Mouse (Mus musculus) liver, embryonic 14.5 days (tissue): Measurements from ENCODE around the gene Rbms1. TPM values are rescaled to one million over a fixed set of nuclear protein-coding genes. Genes with fewer than 3 reads are reported as not detected.

Experiments used
- ATAC-seq: fragments of 200-750 bp; cut with Nextera tagmentation; 2 replicates; pipeline ENCODE4 v1.8.0; 2017; ENCODE audit warnings: moderate number of reproducible peaks, mild to moderate bottlenecking, moderate library complexity; ENCODE audit not compliant: insufficient read depth
- DNase-seq, 3 experiments: peaks; one replicate each; pipeline ENCODE4 v3.0.0-alpha.2; 2012 to 2013; ENCODE audit warnings: low read depth in 3 of 3, low spot score in 3 of 3
- H3K27ac ChIP-seq: fragments of 300-500 bp; sonication (generic); 2 replicates; pipeline ENCODE4 v1.5.1; 2014; ENCODE audit warnings: moderate library complexity, mild to moderate bottlenecking, control low read depth, inconsistent platforms
- H3K27me3 ChIP-seq: fragments of 300-500 bp; sonication (generic); 2 replicates; pipeline ENCODE4 v1.6.1; 2014; ENCODE audit warnings: mild to moderate bottlenecking, low read length, moderate library complexity; ENCODE audit not compliant: control insufficient read depth, insufficient read depth
- H3K36me3 ChIP-seq: fragments of 300-500 bp; sonication (generic); replicated peaks from 2 replicates; pipeline ENCODE4 v1.6.1; 2014; ENCODE audit warnings: low read depth; ENCODE audit not compliant: control insufficient read depth, insufficient read depth
- H3K4me1 ChIP-seq, 2 experiments: fragments of 200-500 bp in 1 of 2; fragments of 300-500 bp in 1 of 2; sonication (generic) in 1 of 2; replicated peaks; 2 replicates each; pipeline ENCODE4 v1.6.1; 2012 to 2014; ENCODE audit warnings: antibody characterized with exemption in 1 of 2, inconsistent platforms in 1 of 2, low read length in 1 of 2; ENCODE audit not compliant: control insufficient read depth in 2 of 2, insufficient read depth in 2 of 2
- H3K4me2 ChIP-seq: fragments of 300-500 bp; sonication (generic); 2 replicates; pipeline ENCODE4 v1.6.1; 2014; ENCODE audit warnings: low read depth, mild to moderate bottlenecking, control low read depth, moderate library complexity
- H3K4me3 ChIP-seq, 2 experiments: fragments of 200-500 bp in 1 of 2; fragments of 300-500 bp in 1 of 2; sonication (generic) in 1 of 2; 2 replicates each; pipeline ENCODE4 v1.5.1; 2012 to 2014; ENCODE audit warnings: low read depth in 2 of 2, low read length in 2 of 2, mild to moderate bottlenecking in 2 of 2, control low read depth in 1 of 2, inconsistent platforms in 1 of 2, moderate library complexity in 1 of 2; ENCODE audit not compliant: insufficient read depth in 1 of 2
- H3K9ac ChIP-seq: fragments of 300-500 bp; sonication (generic); replicated peaks from 2 replicates; pipeline ENCODE4 v1.6.1; 2014; ENCODE audit warnings: mild to moderate bottlenecking, control low read depth, moderate library complexity
- H3K9me3 ChIP-seq: fragments of 300-500 bp; sonication (generic); 2 replicates; pipeline ENCODE4 v1.6.1; 2016; ENCODE audit warnings: low read length, mixed read lengths; ENCODE audit not compliant: control insufficient read depth
- CTCF ChIP-seq: IDR thresholded peaks from 2 replicates; pipeline ENCODE4 v1.5.1; 2016; ENCODE audit warnings: antibody characterized with exemption, low read depth, control low read depth
- EP300 ChIP-seq: IDR thresholded peaks from 2 replicates; pipeline ENCODE4 v1.6.1; 2016; ENCODE audit warnings: antibody characterized with exemption, low read depth
- WGBS: fragments of 180-500 bp; shearing (Covaris S2); extraction: QIAGEN DNeasy Blood & Tissue Kit; methylation state at CpG from one replicate; pipeline ENCODE4 v1.1.7; 2014; ENCODE audit not compliant: insufficient replicate concordance; 5-methylcytosine and 5-hydroxymethylcytosine counted together
- polyA plus RNA-seq, 2 experiments: library from polyadenylated mRNA; depleted of rRNA in 1 of 2; stranded (reverse) in 1 of 2; unstranded in 1 of 2; fragments of >200 nt; fragmentation: Nextera tagmentation in 1 of 2; extraction: Ambion mirVana in 1 of 2; gene quantifications; 2 replicates each; pipeline versions ENCODE4 v1.2.1 to v1.2.3; 2012 to 2014

The Rbms1 gene
- polyA plus RNA-seq, 2 experiments = 16.8 to 31.8 TPM

DNA sequence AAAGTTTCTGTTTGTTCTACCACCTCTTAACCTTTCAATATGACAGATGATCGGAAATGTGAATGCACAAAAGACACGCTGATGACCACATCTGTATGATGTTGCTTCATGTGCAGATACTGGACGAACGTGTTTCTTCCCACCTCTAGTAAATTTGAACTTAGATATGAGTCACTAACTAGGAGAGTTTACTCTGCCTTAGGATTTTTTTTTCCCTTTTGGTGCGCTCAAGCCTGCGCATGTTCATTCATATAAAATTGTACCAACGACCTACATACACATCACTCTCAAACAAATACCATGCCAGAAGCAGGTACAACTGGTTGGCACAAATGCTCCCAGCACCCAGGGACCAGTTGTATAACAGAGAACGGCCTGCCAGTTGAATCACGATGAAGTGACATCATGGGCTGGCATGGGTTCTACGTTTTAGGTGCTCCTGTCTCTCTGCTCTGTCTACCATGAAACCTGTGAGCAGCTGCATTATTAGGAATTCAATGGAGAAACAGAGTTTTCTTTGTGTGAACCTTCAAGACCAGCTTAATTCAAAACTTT, 134.0 kb downstream of the Rbms1 start:
- Histone ChIP-seq H3K27ac (no peak overlapping the region), H3K9me3 (no peaks in the 10 kb centered on the region), H3K4me2 (no peak overlapping the region), H3K4me1 (0 out of 4 replicates have a peak, but pooled peaks cover 0 to 2% of the 10 kb centered on the region in 2 experiments), H3K27me3 (no peaks in the 10 kb centered on the region), H3K36me3 (no peaks in the 10 kb centered on the region), H3K9ac (no peak overlapping the region), H3K4me3 (no peak overlapping the region)
- WGBS = 82% methylated on average over 10 of the region's 10 CpGs
- no peak for ATAC-seq
- TF ChIP-seq CTCF (no peak), EP300 (no peak)
- no peak for DNase-seq

DNA sequence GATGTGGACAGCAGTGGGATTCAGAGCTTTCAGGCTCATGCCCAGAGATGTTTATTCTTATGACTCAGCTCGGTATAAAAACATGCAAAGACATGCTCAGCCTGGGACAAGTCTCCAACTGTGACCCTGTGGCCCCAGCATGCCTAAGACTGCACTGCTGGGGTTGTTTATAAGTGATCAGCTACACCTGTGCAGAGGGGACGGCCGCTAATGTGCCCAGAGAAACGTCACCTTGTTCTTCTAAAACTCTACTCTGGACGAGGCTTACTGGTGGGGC, 135.9 kb downstream of the Rbms1 start:
- no peaks in the 10 kb centered on the region for H3K27me3 ChIP-seq
- no peak overlapping the region for H3K4me2 ChIP-seq
- DNase-seq (no peak), ATAC-seq (no peak)
- WGBS = 74% methylated on average over 5 of the region's 5 CpGs
- no peaks in the 10 kb centered on the region for H3K9me3 ChIP-seq
- H3K36me3 ChIP-seq = no peaks in the 10 kb centered on the region
- TF ChIP-seq CTCF = no peak
- no peak overlapping the region for H3K4me3 ChIP-seq
- no peak overlapping the region for H3K27ac ChIP-seq
- H3K4me1 ChIP-seq = 0 out of 4 replicates have a peak, but pooled peaks cover 0 to 4% of the 10 kb centered on the region in 2 experiments
- no peak overlapping the region for H3K9ac ChIP-seq

DNA sequence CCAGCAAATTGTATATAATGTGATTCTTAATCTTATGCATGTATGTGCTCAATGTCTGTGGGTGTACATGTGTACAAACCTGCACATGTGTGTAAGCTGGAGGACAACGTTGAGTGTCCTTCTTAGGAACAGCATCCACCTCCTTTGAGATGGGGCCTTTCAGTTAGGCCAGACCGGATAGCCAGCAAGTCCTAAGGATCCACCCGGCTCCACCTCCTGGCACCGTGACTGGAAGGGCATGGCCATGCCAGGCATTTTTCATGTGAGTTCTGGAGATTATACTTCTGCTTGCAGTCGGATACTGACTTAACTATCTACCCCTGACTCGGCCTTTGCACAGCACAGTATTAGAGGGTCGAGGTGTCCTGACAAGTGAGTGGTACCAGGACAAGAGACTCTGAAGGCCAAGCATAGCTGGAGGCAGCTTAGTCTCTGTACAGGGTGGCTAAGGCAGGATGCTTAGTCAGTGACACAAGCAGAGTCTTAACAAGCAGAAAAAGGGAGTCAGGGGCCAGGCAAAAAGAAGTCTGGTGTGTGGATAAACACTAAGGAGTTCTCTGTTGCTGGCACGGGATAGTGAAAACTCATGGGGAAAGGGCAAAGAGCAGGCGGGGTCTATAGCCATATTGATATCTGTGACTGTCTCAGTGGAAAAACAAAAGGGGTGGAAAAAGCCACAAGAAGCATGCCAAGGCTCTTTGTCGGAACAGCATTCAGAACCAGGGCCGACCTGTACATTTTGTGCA, 136.4 kb downstream of the Rbms1 start:
- H3K27ac ChIP-seq = no peak overlapping the region
- 0 out of 4 replicates have a peak, but pooled peaks cover 0 to 4% of the 10 kb centered on the region in 2 experiments for H3K4me1 ChIP-seq
- TF ChIP-seq EP300 (no peak), CTCF (no peak)
- no peaks in the 10 kb centered on the region for H3K36me3 ChIP-seq
- no peaks in the 10 kb centered on the region for H3K27me3 ChIP-seq
- no peak for DNase-seq
- WGBS = 77% methylated on average over 11 of the region's 11 CpGs
- no peak overlapping the region for H3K4me3 ChIP-seq
- H3K9ac ChIP-seq = no peak overlapping the region
- no peaks in the 10 kb centered on the region for H3K9me3 ChIP-seq
- no peak overlapping the region for H3K4me2 ChIP-seq
- no peak for ATAC-seq

DNA sequence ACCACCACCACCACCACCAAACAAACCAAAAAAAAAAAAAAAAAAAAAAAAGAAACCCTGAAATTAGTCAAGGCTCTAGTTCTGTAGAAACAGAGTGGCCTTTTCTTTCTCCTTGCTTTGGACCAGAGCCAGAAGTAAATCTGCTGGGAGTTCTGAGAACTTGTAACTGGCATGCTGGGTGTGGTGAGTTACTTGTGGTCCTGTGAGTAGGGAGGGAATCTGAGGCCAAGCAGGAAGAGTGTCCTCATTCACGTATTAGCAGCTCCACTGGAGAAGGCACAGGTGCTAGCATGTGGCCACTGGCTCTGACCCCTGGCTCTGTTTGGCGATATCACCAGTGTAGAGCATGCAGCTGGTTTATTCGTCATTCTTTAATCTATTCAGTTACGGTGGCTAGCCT, 137.3 kb downstream of the Rbms1 start:
- no peak overlapping the region for H3K9ac ChIP-seq
- no peaks in the 10 kb centered on the region for H3K36me3 ChIP-seq
- H3K4me1 ChIP-seq = 0 out of 4 replicates have a peak, but pooled peaks cover 0 to 4% of the 10 kb centered on the region in 2 experiments
- ATAC-seq = no peak
- H3K4me2 ChIP-seq = no peak overlapping the region
- no peaks in the 10 kb centered on the region for H3K27me3 ChIP-seq
- H3K4me3 ChIP-seq = no peak overlapping the region
- no peak for TF ChIP-seq CTCF
- no peak for TF ChIP-seq EP300
- WGBS = 65% methylated on average over 4 of the region's 4 CpGs
- no peak for DNase-seq
- no peak overlapping the region for H3K27ac ChIP-seq
- H3K9me3 ChIP-seq = no peaks in the 10 kb centered on the region

DNA sequence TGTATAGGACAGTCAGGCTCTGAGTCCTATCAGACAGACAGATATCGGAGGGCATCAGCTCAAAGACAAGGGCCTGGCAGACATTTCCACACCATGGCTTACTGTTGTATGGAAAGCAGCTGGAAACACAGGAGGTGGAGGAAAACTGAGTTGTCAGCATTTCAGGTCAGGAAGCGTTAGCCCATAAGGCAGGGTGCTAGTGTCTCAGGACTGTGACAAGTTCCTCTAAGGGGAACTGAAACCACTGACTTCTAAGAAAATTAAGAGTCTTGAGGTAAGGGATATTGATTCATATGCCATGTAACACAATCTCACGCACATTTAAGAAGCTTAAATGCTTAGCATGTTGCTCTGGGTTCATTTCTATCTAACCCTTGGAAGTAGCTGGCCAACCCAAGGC, 141.4 kb downstream of the Rbms1 start:
- H3K4me3 ChIP-seq = no peak overlapping the region
- WGBS = 72% methylated on average over 3 of the region's 3 CpGs
- no peak for ATAC-seq

More for the DNA sequence above, 141.4 kb downstream of the Rbms1 start:
- H3K9ac ChIP-seq = no peak overlapping the region
- H3K9me3 ChIP-seq = no peaks in the 10 kb centered on the region
- H3K27me3 ChIP-seq = no peaks in the 10 kb centered on the region
- 0 out of 4 replicates have a peak, but pooled peaks cover 0 to 4% of the 10 kb centered on the region in 2 experiments for H3K4me1 ChIP-seq
- TF ChIP-seq CTCF (no peak), EP300 (no peak)
- H3K4me2 ChIP-seq = no peak overlapping the region
- DNase-seq = no peak
- no peaks in the 10 kb centered on the region for H3K36me3 ChIP-seq
- H3K27ac ChIP-seq = no peak overlapping the region
